Mouse (Mus musculus) induced T-regulatory cell, adult 2 months (primary cell): ENCODE measurements at regions not wholly inside any gene's neighbourhood (a gene's known extent, or its start where the extent isn't known, plus 50 kb on each side); places are given as distances from the start of the nearest gene placed in this dataset.

Source experiments
- DNase-seq: peaks from one replicate; pipeline ENCODE4 v3.0.0-alpha.2; 2012; ENCODE audit warnings: low read depth

GRCm38 (mm10) chrX:99548284-99549019, 77.4 kb upstream of the Pja1 start:
- DNase-seq = no peak

- no peak for DNase-seq
Measured at GRCm38 (mm10) chrX:99544410-99544809, 73.3 kb upstream of the Pja1 start.

DNA sequence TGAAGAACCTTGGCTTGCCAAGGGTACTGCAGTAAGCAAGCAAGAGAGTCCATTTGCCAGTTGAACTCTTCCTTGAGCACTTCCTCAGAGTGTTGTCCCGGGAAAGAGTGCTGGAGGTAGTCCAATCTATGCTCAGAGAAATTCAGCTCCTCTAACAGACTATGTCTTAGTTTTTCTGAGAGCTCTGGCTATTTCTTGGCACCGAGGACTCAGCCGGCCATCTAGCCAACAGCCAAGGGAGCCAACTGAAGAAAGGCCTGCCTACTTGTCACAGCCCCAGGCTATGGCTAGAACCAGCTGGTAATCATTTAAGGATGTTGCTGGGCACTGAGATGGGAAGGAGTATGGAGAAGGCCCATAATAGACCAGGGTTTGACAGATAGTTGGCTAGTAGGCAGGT, 70.8 kb upstream of the Pja1 start:
- DNase-seq = no peak

DNA sequence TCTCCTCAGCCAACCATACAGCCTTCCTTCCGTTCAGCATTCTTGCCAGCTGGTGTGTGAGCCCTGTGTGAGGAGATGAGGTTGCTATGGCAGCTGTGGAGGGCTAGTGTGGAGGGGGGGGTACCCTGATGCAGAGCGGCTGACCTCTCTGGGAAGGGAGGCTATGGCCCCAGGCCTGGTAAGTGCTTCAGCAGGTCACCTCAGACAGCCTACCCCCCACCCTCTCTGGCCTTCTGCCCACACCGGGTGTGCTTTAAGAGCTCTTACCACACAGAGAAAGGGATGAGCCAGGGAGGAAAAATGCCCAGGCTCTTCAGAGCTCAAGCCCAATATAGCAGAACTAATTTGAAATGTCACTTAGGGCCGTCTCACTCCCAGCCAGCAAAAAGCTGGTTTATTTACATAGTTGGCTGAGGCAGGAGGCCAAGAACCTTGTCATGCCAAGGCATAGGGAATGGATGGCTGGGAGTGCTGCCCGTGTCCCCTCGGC, 69.1 kb upstream of the Pja1 start:
- no peak for DNase-seq

DNA sequence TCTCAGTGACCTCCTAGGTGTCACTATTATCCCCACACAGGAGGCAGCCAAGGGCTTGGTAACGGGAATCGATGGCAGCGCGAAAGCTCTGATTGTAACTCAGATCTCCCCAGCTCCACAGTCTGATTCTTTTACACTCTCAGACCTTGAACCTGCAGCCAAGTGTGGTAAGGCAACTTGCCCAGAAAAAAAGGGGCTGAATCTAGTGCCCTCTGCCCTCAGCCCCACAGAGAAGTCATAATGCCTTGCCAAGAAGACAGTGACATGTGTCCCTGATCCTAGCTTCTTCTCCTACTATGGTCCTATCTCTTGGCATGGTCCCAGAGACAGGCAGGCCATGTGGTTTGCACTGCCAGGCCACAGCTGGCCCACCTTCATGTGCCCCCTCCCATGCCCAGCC, 68.6 kb upstream of the Pja1 start:
- DNase-seq = no peak

DNA sequence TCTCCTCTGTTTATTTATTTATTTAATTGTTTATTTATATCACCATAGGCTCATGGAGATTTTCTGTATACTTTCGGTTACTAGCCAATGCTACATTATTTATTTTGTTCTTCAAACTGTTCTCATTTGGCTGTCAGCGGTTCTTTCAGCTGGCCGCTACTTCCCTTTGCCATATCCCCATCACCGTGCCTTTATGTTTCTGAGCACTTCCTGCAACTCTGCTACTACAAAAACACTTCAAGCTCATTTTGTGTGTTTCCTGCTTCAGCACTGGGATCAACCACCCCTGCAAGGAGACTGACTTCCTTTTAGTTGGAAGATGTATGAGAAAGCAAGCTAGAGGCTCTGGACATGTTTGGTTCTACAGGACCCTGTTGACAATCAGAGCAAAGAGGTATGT, 66.7 kb upstream of the Pja1 start:
- DNase-seq = no peak

- DNase-seq = no peak
Measured at GRCm38 (mm10) chrX:99534922-99535321, 63.8 kb upstream of the Pja1 start.

GRCm38 (mm10) chrX:99531154-99531553, 60.1 kb upstream of the Pja1 start:
- DNase-seq = no peak

DNA sequence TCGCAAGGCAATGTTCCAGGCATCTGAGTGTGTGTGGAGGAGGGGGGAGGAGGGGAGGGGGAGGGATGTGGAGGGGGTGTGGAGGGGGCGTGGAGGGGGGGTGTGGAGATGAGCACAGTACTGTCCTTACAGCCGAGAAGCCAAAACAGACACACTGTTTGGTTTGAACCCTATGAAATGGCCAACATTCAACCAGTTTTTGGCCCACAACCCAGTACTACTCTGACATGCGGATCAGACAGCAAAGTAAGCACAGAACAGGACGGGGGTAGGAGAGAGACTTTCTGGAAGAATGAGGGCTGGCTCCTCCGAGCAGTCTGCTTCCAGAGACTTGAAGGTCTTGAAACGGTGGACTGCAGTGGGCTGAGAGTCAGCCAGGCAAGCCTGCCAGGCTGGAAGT, 59.4 kb upstream of the Pja1 start:
- DNase-seq = no peak

GRCm38 (mm10) chrX:99523306-99523705, 52.2 kb upstream of the Pja1 start:
- DNase-seq = no peak

DNA sequence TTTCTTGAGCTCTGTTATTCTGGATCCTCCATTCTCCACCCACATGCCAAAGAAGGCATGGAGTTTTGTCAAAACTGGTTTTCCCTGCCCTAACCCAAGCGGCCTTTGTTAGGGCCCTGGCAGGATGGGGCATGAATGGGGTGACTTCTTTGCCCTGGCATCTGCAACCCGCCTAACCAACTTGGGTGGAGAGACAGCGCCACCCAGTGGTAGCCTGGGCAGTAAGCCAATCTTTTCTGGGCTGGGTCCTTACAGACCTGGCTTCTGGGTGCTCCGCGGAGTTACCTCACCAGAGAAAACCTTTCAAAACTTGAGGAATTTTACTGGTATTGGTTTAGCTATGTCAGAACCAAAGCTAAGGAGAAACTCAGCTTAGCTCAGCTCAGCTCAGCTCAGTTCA, 51.8 kb upstream of the Pja1 start:
- DNase-seq = peak; percentile 55

GRCm38 (mm10) chrX:99522289-99522688, 51.2 kb upstream of the Pja1 start:
- DNase-seq = no peak

- no peak for DNase-seq
Measured at GRCm38 (mm10) chrX:99521866-99522265, 50.8 kb upstream of the Pja1 start.
